Mouse (Mus musculus) embryo, embryonic 11 days (tissue): Measurements from ENCODE around the gene Lpar4.

ENCODE experiments used
- DNase-seq: peaks from one replicate; pipeline ENCODE4 v3.0.0-alpha.2; 2015

Gene Lpar4

GRCm38 (mm10) chrX:106920175-106920827 is at the start of gene Lpar4:
Lpar4 (plus strand) TSS chrX:106920625.
- DNase-seq: peak; percentile 83

GRCm38 (mm10) chrX:106871426-106871825 is 49.0 kb upstream of the Lpar4 start:
- DNase-seq: no peak

GRCm38 (mm10) chrX:106871894-106872293 is 48.5 kb upstream of the Lpar4 start:
- no peak for DNase-seq

- DNase-seq: no peak
Observed at GRCm38 (mm10) chrX:106872315-106872714, 48.1 kb upstream of the Lpar4 start.

GRCm38 (mm10) chrX:106897707-106898275 is 22.6 kb upstream of the Lpar4 start:
- peak; percentile 27 for DNase-seq

- peak; percentile 13 for DNase-seq
Observed at GRCm38 (mm10) chrX:106920828-106921619, 599 bp downstream of the Lpar4 start.

GRCm38 (mm10) chrX:106924572-106924971 is 4.1 kb downstream of the Lpar4 start:
- no peak for DNase-seq

- no peak for DNase-seq
Observed at GRCm38 (mm10) chrX:106939326-106939725, 18.9 kb downstream of the Lpar4 start.

GRCm38 (mm10) chrX:106950558-106950957 is 30.1 kb downstream of the Lpar4 start:
- peak; percentile 3 for DNase-seq

- peak; percentile 3 for DNase-seq
Observed at GRCm38 (mm10) chrX:106951016-106951415, 30.6 kb downstream of the Lpar4 start.

- DNase-seq: no peak
Observed at GRCm38 (mm10) chrX:106953840-106954239, 33.4 kb downstream of the Lpar4 start.

GRCm38 (mm10) chrX:106962233-106962632 is 41.8 kb downstream of the Lpar4 start:
- no peak for DNase-seq

- DNase-seq: no peak
Observed at GRCm38 (mm10) chrX:106964326-106964725, 43.9 kb downstream of the Lpar4 start.
